Mouse (Mus musculus): Measurements from ENCODE around the gene Sik2. TPM values are rescaled to one million over a fixed set of nuclear protein-coding genes. Genes with fewer than 3 reads are reported as not detected.

Sik2 gene
- polyA plus RNA-seq, 1 experiment from 2014 or later = 13.4 TPM

- Histone ChIP-seq H3K9ac (ENCODE audit: low read length) (no peak overlapping the region), H3K27me3 (ENCODE audit: control insufficient read depth, insufficient read depth, low read length) (no peaks in the 10 kb centered on the region), H3K4me2 (ENCODE audit: low read length) (no peak overlapping the region), H3K27ac (replicated peaks in 1 of 2; ENCODE audit: control insufficient read depth in 1 of 2, insufficient read depth in 1 of 2, low read depth in 2 of 2, low read length in 2 of 2) (no peak overlapping the region), H3K4me1 (ENCODE audit: control insufficient read depth in 2 of 2, insufficient read depth in 2 of 2, low read length in 2 of 2) (peaks cover 0 to 4% of the 10 kb centered on the region in 2 experiments; a peak in 1 of 4 replicates), H3K36me3 (ENCODE audit: control insufficient read depth, insufficient read depth, low read length) (peaks cover 87% of the 10 kb centered on the region), H3K9me3 (ENCODE audit: control insufficient read depth, low read length) (no peaks in the 10 kb centered on the region), H3K4me3 (ENCODE audit: control insufficient read depth in 1 of 2, insufficient read depth in 1 of 2, low read depth in 1 of 2, low read length in 2 of 2) (no peak overlapping the region)
- 94% methylated on average over 3 of the region's 3 CpGs for WGBS
- ATAC-seq (ENCODE audit: insufficient number of reproducible peaks, insufficient read depth, low FRiP score, low read depth) = no peak
These were observed 132.6 kb downstream of the Sik2 start for GRCm38 (mm10) chr9:50876287-50876686.

GRCm38 (mm10) chr9:50875470-50875869 is 133.4 kb downstream of the Sik2 start:
- H3K27ac ChIP-seq (replicated peaks in 1 of 2; ENCODE audit: control insufficient read depth in 1 of 2, insufficient read depth in 1 of 2, low read depth in 2 of 2, low read length in 2 of 2) = no peak overlapping the region
- no peaks in the 10 kb centered on the region for H3K27me3 ChIP-seq (ENCODE audit: control insufficient read depth, insufficient read depth, low read length)
- no peak overlapping the region for H3K9ac ChIP-seq (ENCODE audit: low read length)
- ATAC-seq (ENCODE audit: insufficient number of reproducible peaks, insufficient read depth, low FRiP score, low read depth) = no peak
- peaks cover 87% of the 10 kb centered on the region for H3K36me3 ChIP-seq (ENCODE audit: control insufficient read depth, insufficient read depth, low read length)
- H3K4me2 ChIP-seq (ENCODE audit: low read length) = no peak overlapping the region
- H3K9me3 ChIP-seq (ENCODE audit: control insufficient read depth, low read length) = no peaks in the 10 kb centered on the region
- H3K4me1 ChIP-seq (ENCODE audit: control insufficient read depth in 2 of 2, insufficient read depth in 2 of 2, low read length in 2 of 2) = peaks cover 0 to 4% of the 10 kb centered on the region in 2 experiments; a peak in 1 of 4 replicates
- no peak overlapping the region for H3K4me3 ChIP-seq (ENCODE audit: control insufficient read depth in 1 of 2, insufficient read depth in 1 of 2, low read depth in 1 of 2, low read length in 2 of 2)
- 99% methylated on average over 4 of the region's 4 CpGs for WGBS

- H3K36me3 ChIP-seq (ENCODE audit: control insufficient read depth, insufficient read depth, low read length) = peaks cover 84% of the 10 kb centered on the region
- H3K27ac ChIP-seq (replicated peaks in 1 of 2; ENCODE audit: control insufficient read depth in 1 of 2, insufficient read depth in 1 of 2, low read depth in 2 of 2, low read length in 2 of 2) = no peak overlapping the region
- no peak overlapping the region for H3K4me2 ChIP-seq (ENCODE audit: low read length)
- peaks cover 0 to 4% of the 10 kb centered on the region in 2 experiments; a peak in 1 of 4 replicates for H3K4me1 ChIP-seq (ENCODE audit: control insufficient read depth in 2 of 2, insufficient read depth in 2 of 2, low read length in 2 of 2)
- WGBS = 86% methylated on average over 6 of the region's 6 CpGs
- ATAC-seq (ENCODE audit: insufficient number of reproducible peaks, insufficient read depth, low FRiP score, low read depth) = no peak
- no peaks in the 10 kb centered on the region for H3K27me3 ChIP-seq (ENCODE audit: control insufficient read depth, insufficient read depth, low read length)
- no peaks in the 10 kb centered on the region for H3K9me3 ChIP-seq (ENCODE audit: control insufficient read depth, low read length)
- no peak overlapping the region for H3K4me3 ChIP-seq (ENCODE audit: control insufficient read depth in 1 of 2, insufficient read depth in 1 of 2, low read depth in 1 of 2, low read length in 2 of 2)
- H3K9ac ChIP-seq (ENCODE audit: low read length) = no peak overlapping the region
These were observed 134.8 kb downstream of the Sik2 start for GRCm38 (mm10) chr9:50874031-50874430.

GRCm38 (mm10) chr9:50873210-50873609 is 135.7 kb downstream of the Sik2 start:
- no peak overlapping the region for H3K27ac ChIP-seq (replicated peaks in 1 of 2; ENCODE audit: control insufficient read depth in 1 of 2, insufficient read depth in 1 of 2, low read depth in 2 of 2, low read length in 2 of 2)
- H3K4me2 ChIP-seq (ENCODE audit: low read length) = no peak overlapping the region
- H3K4me1 ChIP-seq (ENCODE audit: control insufficient read depth in 2 of 2, insufficient read depth in 2 of 2, low read length in 2 of 2) = peaks cover 0 to 4% of the 10 kb centered on the region in 2 experiments; a peak in 1 of 4 replicates
- WGBS = 92% methylated on average over 9 of the region's 9 CpGs
- H3K27me3 ChIP-seq (ENCODE audit: control insufficient read depth, insufficient read depth, low read length) = no peaks in the 10 kb centered on the region
- no peak overlapping the region for H3K4me3 ChIP-seq (ENCODE audit: control insufficient read depth in 1 of 2, insufficient read depth in 1 of 2, low read depth in 1 of 2, low read length in 2 of 2)
- H3K9me3 ChIP-seq (ENCODE audit: control insufficient read depth, low read length) = no peaks in the 10 kb centered on the region
- H3K36me3 ChIP-seq (ENCODE audit: control insufficient read depth, insufficient read depth, low read length) = peaks cover 84% of the 10 kb centered on the region
- no peak overlapping the region for H3K9ac ChIP-seq (ENCODE audit: low read length)
- ATAC-seq (ENCODE audit: insufficient number of reproducible peaks, insufficient read depth, low FRiP score, low read depth) = no peak

GRCm38 (mm10) chr9:50868182-50868581 is 140.7 kb downstream of the Sik2 start:
- no peak for ATAC-seq (ENCODE audit: insufficient number of reproducible peaks, insufficient read depth, low FRiP score, low read depth)
- Histone ChIP-seq H3K27ac (replicated peaks in 1 of 2; ENCODE audit: control insufficient read depth in 1 of 2, insufficient read depth in 1 of 2, low read depth in 2 of 2, low read length in 2 of 2) (no peak overlapping the region), H3K4me1 (ENCODE audit: control insufficient read depth in 2 of 2, insufficient read depth in 2 of 2, low read length in 2 of 2) (peaks cover 9 to 23% of the 10 kb centered on the region in 2 experiments), H3K27me3 (ENCODE audit: control insufficient read depth, insufficient read depth, low read length) (no peaks in the 10 kb centered on the region), H3K9me3 (ENCODE audit: control insufficient read depth, low read length) (no peaks in the 10 kb centered on the region), H3K4me3 (ENCODE audit: control insufficient read depth in 1 of 2, insufficient read depth in 1 of 2, low read depth in 1 of 2, low read length in 2 of 2) (no peak overlapping the region), H3K9ac (ENCODE audit: low read length) (no peak overlapping the region), H3K36me3 (ENCODE audit: control insufficient read depth, insufficient read depth, low read length) (peaks cover 79% of the 10 kb centered on the region), H3K4me2 (ENCODE audit: low read length) (no peak overlapping the region)
- 81% methylated on average over 2 of the region's 2 CpGs for WGBS

- Histone ChIP-seq H3K36me3 (ENCODE audit: control insufficient read depth, insufficient read depth, low read length) (peaks cover 79% of the 10 kb centered on the region), H3K9me3 (ENCODE audit: control insufficient read depth, low read length) (no peaks in the 10 kb centered on the region), H3K9ac (ENCODE audit: low read length) (no peak overlapping the region), H3K27me3 (ENCODE audit: control insufficient read depth, insufficient read depth, low read length) (no peaks in the 10 kb centered on the region), H3K27ac (replicated peaks in 1 of 2; ENCODE audit: control insufficient read depth in 1 of 2, insufficient read depth in 1 of 2, low read depth in 2 of 2, low read length in 2 of 2) (no peak overlapping the region), H3K4me2 (ENCODE audit: low read length) (no peak overlapping the region), H3K4me3 (ENCODE audit: control insufficient read depth in 1 of 2, insufficient read depth in 1 of 2, low read depth in 1 of 2, low read length in 2 of 2) (no peak overlapping the region), H3K4me1 (ENCODE audit: control insufficient read depth in 2 of 2, insufficient read depth in 2 of 2, low read length in 2 of 2) (peaks cover 9 to 23% of the 10 kb centered on the region in 2 experiments)
- ATAC-seq (ENCODE audit: insufficient number of reproducible peaks, insufficient read depth, low FRiP score, low read depth) = no peak
- 94% methylated on average over 6 of the region's 6 CpGs for WGBS
These were observed 141.9 kb downstream of the Sik2 start for GRCm38 (mm10) chr9:50867015-50867414.

- WGBS = 63% methylated on average over 8 of the region's 8 CpGs
- H3K9me3 ChIP-seq (ENCODE audit: control insufficient read depth, low read length) = no peaks in the 10 kb centered on the region
- no peaks in the 10 kb centered on the region for H3K27me3 ChIP-seq (ENCODE audit: control insufficient read depth, insufficient read depth, low read length)
- H3K4me1 ChIP-seq (ENCODE audit: control insufficient read depth in 2 of 2, insufficient read depth in 2 of 2, low read length in 2 of 2) = peaks cover 9 to 23% of the 10 kb centered on the region in 2 experiments
- H3K4me2 ChIP-seq (ENCODE audit: low read length) = no peak overlapping the region
- no peak for ATAC-seq (ENCODE audit: insufficient number of reproducible peaks, insufficient read depth, low FRiP score, low read depth)
- H3K36me3 ChIP-seq (ENCODE audit: control insufficient read depth, insufficient read depth, low read length) = peaks cover 85% of the 10 kb centered on the region
- no peak overlapping the region for H3K4me3 ChIP-seq (ENCODE audit: control insufficient read depth in 1 of 2, insufficient read depth in 1 of 2, low read depth in 1 of 2, low read length in 2 of 2)
- peak overlapping the region in 1 of 2 experiments; percentile 89; a peak in 1 of 4 replicates for H3K27ac ChIP-seq (replicated peaks in 1 of 2; ENCODE audit: control insufficient read depth in 1 of 2, insufficient read depth in 1 of 2, low read depth in 2 of 2, low read length in 2 of 2)
- no peak overlapping the region for H3K9ac ChIP-seq (ENCODE audit: low read length)
These were observed 143.1 kb downstream of the Sik2 start for GRCm38 (mm10) chr9:50865803-50866202.

GRCm38 (mm10) chr9:50864877-50865276 is 144.0 kb downstream of the Sik2 start:
- Histone ChIP-seq H3K27ac (replicated peaks in 1 of 2; ENCODE audit: control insufficient read depth in 1 of 2, insufficient read depth in 1 of 2, low read depth in 2 of 2, low read length in 2 of 2) (peak overlapping the region; percentile 89 to 95), H3K4me3 (ENCODE audit: control insufficient read depth in 1 of 2, insufficient read depth in 1 of 2, low read depth in 1 of 2, low read length in 2 of 2) (no peak overlapping the region), H3K27me3 (ENCODE audit: control insufficient read depth, insufficient read depth, low read length) (no peaks in the 10 kb centered on the region), H3K9ac (ENCODE audit: low read length) (0 out of 2 replicates have a peak overlapping the region, but pooled peaks have one; percentile 38), H3K36me3 (ENCODE audit: control insufficient read depth, insufficient read depth, low read length) (peaks cover 85% of the 10 kb centered on the region), H3K4me2 (ENCODE audit: low read length) (peak overlapping the region; percentile 53), H3K4me1 (ENCODE audit: control insufficient read depth in 2 of 2, insufficient read depth in 2 of 2, low read length in 2 of 2) (peaks cover 9 to 23% of the 10 kb centered on the region in 2 experiments), H3K9me3 (ENCODE audit: control insufficient read depth, low read length) (no peaks in the 10 kb centered on the region)
- 40% methylated on average over 5 of the region's 5 CpGs for WGBS
- peak; percentile 76 for ATAC-seq (ENCODE audit: insufficient number of reproducible peaks, insufficient read depth, low FRiP score, low read depth)

Measured in heart, embryonic 14.5 days (tissue).